Mouse (Mus musculus) macrophage (primary cell): ENCODE data around the gene Nsf. TPM values are rescaled to one million over a fixed set of nuclear protein-coding genes. Genes with fewer than 3 reads are reported as not detected.

Experiments used
- H3K27ac ChIP-seq: fragments of 350-480 bp; formaldehyde crosslinking; 2 replicates; pipeline ENCODE4 v1.9.0; 2021
- H3K36me3 ChIP-seq: fragments of 350-480 bp; formaldehyde crosslinking; 2 replicates; pipeline ENCODE4 v1.9.0; 2021; ENCODE audit errors: inconsistent target
- H3K4me3 ChIP-seq: fragments of 350-480 bp; formaldehyde crosslinking; 2 replicates; pipeline ENCODE4 v1.9.0; 2021; ENCODE audit errors: inconsistent target
- H3K79me2 ChIP-seq: fragments of 350-480 bp; formaldehyde crosslinking; 2 replicates; pipeline ENCODE4 v1.9.0; 2021; ENCODE audit errors: inconsistent target
- WGBS: methylation state at CpG from one replicate; pipeline ENCODE4 v1.1.7; 2026; ENCODE audit warnings: inconsistent platforms; ENCODE audit not compliant: missing documents; 5-methylcytosine and 5-hydroxymethylcytosine counted together
- polyA plus RNA-seq: library from polyadenylated mRNA; stranded (reverse); fragments of 250-400 nt; gene quantifications from 3 replicates; pipeline ENCODE4 v1.2.4, GENCODE M21; 2018; ENCODE audit warnings: inconsistent platforms

Nsf gene
- polyA plus RNA-seq, 1 experiment from 2014 or later = 88.9 TPM

DNA sequence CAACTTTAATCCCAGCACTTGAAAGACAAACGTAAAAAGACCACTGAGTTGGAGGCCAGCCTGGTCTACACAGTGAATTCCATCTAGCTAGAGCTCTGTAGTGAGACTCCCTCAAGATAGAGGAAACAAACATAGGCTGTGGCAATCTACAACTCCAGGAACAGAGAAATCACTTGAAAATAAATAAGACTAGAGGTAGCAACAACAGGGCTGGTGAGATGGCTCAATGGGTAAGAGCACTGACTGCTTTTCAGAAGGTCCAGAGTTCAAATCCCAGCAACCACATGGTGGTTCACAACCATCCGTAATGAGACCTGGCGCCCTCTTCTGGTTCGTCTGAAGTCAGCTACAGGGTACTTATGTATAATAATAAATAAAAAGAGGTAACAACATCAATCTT, 30.6 kb downstream of the Nsf start:
- H3K79me2 ChIP-seq = no peaks in the 10 kb centered on the region
- H3K27ac ChIP-seq = no peak overlapping the region
- peaks cover 45% of the 10 kb centered on the region for H3K36me3 ChIP-seq
- 92% methylated on average over 4 of the region's 4 CpGs for WGBS
- H3K4me3 ChIP-seq = no peak overlapping the region

DNA sequence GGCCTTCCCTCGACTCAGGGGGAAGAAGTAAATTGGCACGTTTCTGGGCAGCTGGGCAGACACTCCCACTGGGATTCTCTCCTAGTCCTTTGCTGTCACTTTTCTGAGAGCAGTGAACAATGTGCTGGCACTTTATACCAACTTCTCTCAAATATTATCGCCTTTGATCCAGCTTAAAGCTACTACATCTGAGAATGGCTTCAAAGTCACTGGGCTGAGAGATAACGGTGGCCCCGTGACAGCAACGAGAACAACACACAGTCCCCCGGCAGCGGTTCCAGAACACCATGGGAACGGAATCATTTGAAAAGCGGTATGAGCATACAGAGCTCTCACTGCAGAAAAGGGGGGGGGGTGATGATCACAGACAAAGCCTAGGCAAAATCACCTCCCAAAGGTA, 31.0 kb downstream of the Nsf start:
- peaks cover 44% of the 10 kb centered on the region for H3K36me3 ChIP-seq
- no peak overlapping the region for H3K4me3 ChIP-seq
- no peak overlapping the region for H3K27ac ChIP-seq
- H3K79me2 ChIP-seq = no peaks in the 10 kb centered on the region
- WGBS = 97% methylated on average over 10 of the region's 10 CpGs

DNA sequence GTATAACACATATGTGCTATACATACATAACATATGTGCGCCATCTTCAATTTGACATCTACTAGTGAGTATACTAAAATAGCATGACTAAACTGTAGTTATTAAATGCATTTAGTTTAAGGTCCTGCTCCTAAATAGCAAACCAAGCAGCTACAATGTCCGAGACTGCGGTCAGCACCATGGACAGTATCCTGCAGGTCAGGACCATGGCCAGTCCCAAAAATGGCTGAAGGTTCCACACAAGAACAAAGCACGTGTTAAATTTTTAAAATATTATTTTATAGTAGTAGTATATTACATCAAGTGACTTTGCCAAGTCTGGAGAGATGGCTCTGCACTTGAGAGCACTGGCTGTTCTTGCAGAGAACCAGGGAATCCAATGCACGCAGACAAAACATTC, 33.2 kb downstream of the Nsf start:
- Histone ChIP-seq H3K36me3 (peaks cover 39% of the 10 kb centered on the region), H3K79me2 (no peaks in the 10 kb centered on the region), H3K27ac (no peak overlapping the region), H3K4me3 (no peak overlapping the region)
- 85% methylated on average over 5 of the region's 5 CpGs for WGBS

DNA sequence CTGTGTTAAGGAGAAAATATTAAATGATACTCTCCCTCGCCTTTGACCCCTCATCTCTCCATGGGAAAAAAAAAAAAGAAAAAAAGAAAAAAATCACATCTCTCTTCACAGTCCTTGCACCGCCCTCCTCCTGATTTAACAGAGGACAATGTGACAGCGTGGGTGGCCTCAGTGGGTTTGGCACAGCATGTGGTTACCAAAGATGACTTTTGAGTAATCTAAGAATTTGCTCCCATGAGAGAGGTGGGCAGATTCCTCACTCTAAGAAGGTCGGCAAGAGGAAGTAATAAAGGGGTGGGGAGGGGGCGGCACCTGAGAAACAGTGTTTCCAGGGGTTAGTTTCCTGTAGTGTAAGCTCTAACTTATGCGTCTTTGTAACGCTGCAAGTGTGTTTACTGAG, 37.0 kb downstream of the Nsf start:
- WGBS = 90% methylated on average over 7 of the region's 7 CpGs
- Histone ChIP-seq H3K79me2 (no peaks in the 10 kb centered on the region), H3K27ac (no peak overlapping the region), H3K4me3 (no peak overlapping the region), H3K36me3 (peaks cover 54% of the 10 kb centered on the region)

DNA sequence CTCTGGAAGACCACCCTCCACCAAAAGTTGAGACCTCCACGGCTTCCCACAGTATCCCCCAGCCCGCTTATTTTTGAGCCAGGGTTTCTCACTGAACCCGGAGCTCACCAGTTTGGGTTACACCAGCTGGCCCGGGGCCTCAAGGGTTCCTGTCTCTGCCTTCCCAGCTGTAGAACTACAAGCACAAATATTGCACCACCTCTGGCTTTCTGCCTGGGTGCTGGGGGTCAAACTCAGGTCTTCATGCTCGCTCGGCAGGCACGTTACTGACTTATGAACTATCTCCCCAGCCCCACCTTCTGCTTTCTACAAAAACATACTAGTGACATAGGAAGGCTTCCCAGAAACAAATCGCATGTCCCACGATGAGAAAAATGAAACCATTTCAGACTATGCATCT, 38.2 kb downstream of the Nsf start:
- no peaks in the 10 kb centered on the region for H3K79me2 ChIP-seq

DNA sequence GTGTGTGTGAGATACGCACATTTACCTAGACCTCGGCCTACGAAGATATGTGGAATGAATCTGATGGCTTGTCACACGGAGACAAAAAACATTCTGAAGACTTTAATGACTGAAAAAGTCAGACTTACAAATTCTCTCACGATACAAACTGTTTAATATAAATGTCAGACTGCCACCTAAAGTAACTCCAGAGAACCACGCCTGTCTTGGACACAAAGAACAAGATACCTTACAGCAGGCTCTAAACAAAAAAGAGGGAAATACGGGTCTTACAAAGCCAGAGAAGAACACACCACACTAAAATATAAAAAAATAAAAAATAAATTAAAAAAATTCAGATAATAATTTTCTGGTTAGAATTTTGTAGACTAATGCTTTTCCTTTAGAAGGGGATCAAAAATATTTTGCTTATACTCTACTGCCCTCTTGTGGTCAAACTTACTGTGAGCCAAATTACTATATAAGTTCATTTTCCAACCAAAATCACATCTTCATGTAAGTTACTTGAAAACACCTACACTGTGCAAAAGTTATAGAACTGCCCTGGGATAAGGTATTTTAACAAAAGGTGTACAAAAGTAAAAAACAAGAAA, 42.8 kb downstream of the Nsf start:
- H3K36me3 ChIP-seq = peaks cover 84% of the 10 kb centered on the region
- 73% methylated on average over 7 of the region's 7 CpGs for WGBS
- H3K27ac ChIP-seq = no peak overlapping the region
- no peak overlapping the region for H3K4me3 ChIP-seq
- no peaks in the 10 kb centered on the region for H3K79me2 ChIP-seq

More for the DNA sequence above, 38.2 kb downstream of the Nsf start:
- no peak overlapping the region for H3K27ac ChIP-seq
- peaks cover 51% of the 10 kb centered on the region for H3K36me3 ChIP-seq
- 97% methylated on average over 9 of the region's 9 CpGs for WGBS
- H3K4me3 ChIP-seq = no peak overlapping the region

DNA sequence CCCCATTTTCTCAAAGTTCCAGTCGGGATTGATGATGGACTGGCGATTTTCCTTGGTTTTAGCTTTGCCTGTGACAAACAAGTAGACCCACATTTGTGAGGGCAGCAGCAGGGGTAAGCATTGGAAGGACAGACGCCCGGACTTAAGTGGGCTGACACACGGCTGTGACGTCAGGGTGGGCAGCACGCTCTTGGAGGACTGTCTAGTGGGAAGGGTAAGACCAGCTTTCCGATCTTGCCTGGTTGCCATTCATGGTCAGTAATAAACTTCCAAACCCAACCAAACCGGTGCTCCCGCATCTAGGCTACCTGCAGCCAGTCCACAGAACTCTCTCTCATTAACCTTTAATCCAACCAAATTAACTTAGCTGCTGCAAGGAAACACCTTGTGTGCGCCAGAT, 43.3 kb downstream of the Nsf start:
- H3K27ac ChIP-seq = no peak overlapping the region
- H3K36me3 ChIP-seq = peaks cover 78% of the 10 kb centered on the region
- H3K4me3 ChIP-seq = no peak overlapping the region
- no peaks in the 10 kb centered on the region for H3K79me2 ChIP-seq
- WGBS = 98% methylated on average over 11 of the region's 11 CpGs

DNA sequence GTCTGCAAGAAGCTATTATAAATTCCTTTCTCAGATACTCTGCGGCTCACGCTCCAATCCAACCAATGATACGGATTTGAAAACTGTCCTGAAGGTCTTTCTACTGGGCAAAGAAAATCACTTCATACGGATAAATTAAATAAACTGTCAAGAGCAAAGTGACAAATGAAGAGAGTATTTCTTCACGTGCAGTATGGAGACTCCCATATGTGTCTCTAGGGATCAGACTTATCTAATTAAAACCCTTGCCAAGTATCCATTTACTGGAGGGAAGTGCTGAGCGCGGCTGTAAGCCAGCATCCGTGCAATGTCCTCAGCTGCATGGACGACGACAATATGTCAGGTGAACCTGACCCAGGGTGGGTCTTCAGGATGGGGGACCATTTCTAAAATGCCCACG, 44.0 kb downstream of the Nsf start:
- Histone ChIP-seq H3K4me3 (no peak overlapping the region), H3K36me3 (peaks cover 75% of the 10 kb centered on the region), H3K79me2 (no peaks in the 10 kb centered on the region), H3K27ac (no peak overlapping the region)
- 94% methylated on average over 11 of the region's 11 CpGs for WGBS

DNA sequence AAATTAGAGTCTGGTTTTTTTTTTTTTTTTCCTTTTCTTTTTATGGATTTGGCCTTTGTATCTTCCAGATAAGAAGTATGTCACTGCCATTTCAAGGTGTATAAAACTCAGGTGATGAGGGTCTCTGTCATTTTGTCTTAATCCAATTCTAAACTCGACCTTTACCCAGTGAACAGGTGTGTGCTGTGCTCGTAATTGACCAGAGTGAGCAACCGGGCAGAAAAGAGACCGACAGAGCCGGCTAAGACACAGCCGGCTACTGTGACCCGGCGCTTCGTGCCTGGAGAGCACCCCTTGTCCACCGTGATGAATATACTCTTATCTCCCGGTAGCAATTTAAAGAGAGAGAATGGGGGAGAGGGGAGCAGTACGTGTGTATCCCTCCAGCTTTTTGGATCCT, 44.5 kb downstream of the Nsf start:
- peaks cover 72% of the 10 kb centered on the region for H3K36me3 ChIP-seq
- no peak overlapping the region for H3K27ac ChIP-seq
- H3K4me3 ChIP-seq = no peak overlapping the region
- WGBS = 99% methylated on average over 12 of the region's 12 CpGs
- no peaks in the 10 kb centered on the region for H3K79me2 ChIP-seq

DNA sequence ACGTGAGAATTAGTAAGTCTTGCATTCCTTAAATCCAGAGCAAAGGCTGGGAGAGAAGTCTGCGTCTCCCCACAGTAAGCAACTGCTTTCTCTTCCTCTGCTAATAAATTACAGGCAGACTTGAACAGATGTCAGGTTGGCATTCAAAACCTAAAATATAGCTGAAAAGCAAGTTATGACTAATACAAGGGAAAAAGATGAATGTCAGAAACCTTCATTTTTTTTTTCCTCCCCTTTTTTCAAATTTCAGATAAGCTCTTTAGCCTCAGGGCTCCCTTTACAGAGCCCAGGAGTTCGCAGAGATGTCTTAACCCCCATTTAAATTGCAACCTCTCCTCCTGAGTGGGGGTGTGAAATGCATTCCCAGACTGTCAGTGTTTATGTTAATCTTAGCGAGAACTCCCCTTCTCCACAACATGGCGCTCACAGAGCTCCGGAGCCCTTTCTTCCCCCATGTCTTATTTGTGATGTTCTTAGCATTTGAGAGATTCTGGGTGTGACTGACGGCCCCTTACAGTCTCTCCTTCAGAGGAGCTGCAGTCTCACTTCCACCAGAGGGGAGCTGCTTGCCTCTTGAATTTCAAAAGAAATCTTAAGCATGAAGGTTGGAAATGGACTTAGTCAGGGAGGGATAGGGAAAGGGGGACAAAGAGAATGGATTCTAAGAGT, 47.7 kb downstream of the Nsf start:
- Histone ChIP-seq H3K79me2 (no peaks in the 10 kb centered on the region), H3K36me3 (peaks cover 76% of the 10 kb centered on the region), H3K27ac (no peak overlapping the region), H3K4me3 (no peak overlapping the region)
- WGBS = 87% methylated on average over 7 of the region's 7 CpGs

DNA sequence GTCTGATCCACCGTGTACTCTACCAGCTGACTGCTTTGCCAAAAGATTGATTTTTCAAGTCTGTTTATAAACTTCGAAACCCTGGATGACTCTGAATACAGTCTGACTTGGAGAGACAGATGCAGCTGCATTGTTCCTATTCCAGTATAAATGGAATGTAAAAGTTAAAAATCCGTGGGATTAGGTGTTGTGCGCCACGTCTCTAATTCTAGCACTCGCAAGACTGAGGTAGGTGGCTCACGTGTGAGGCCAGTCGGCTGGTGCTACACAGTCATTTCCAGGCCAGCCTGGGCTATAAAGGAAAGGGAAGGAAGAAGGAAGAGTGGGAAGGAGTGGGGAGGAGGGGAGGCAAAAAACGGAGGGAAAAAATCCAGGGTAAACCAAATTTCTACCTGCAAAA, 48.4 kb downstream of the Nsf start:
- Histone ChIP-seq H3K4me3 (no peak overlapping the region), H3K27ac (no peak overlapping the region), H3K79me2 (no peaks in the 10 kb centered on the region), H3K36me3 (peaks cover 76% of the 10 kb centered on the region)
- 86% methylated on average over 9 of the region's 9 CpGs for WGBS

DNA sequence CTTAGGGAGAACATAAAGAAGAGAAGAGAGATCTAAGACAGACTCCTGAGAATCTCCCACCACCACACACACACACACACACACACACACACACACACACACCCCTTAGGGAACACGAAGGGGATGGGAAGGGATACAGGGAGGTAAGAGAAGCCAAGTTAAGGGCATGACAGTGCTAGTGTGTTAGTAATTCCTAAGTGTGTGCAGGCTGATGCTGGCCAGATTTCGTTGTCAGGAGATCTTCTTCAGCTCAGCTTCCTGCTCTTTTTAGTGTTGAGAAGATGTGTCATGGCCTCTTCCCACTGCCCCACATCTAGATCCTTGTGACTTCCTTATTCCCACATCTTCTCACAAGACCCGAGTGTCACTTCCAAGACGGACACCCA, 52.3 kb downstream of the Nsf start:
- H3K79me2 ChIP-seq = no peaks in the 10 kb centered on the region
- 90% methylated on average over 4 of the region's 4 CpGs for WGBS
- H3K4me3 ChIP-seq = no peak overlapping the region
- H3K27ac ChIP-seq = no peak overlapping the region
- H3K36me3 ChIP-seq = peaks cover 65% of the 10 kb centered on the region; the same call in 1 of the 2 replicates

DNA sequence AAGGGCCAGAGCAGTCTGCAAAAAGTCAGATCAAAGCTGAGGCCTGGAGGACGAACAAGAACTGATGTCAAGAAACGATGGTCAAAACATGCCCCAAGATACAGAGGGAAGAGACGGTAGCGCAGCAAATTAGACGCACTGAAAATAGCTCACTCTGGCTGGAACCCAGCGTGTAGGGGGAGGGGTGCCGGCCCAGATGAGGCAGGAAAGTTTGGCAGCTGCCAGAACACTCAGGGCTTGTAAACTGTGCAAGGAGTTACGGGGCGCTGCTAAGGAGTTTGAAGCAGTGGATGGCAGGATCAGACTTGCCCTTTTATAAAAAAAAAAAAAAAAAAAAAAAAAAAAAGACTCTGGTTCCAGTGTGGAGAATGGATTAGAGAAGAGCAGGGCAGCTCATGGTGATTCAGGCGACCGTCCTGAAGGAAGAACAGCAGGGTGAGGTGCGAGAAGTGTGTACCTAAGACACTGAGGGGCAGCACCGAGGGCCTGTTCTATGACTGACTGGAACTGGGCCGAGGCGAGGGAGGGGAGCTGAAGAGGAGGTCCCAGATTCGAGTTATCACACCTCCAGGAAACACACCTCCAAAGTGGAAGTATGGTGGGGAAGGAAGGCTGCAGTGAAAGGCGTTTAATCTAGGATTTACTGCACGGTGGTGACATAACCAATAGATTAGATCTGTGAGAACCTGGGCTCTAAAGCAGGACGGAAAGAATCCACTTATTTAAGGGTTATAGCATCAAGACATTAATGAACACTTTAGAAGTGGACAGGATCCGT, 52.9 kb downstream of the Nsf start:
- Histone ChIP-seq H3K27ac (no peak overlapping the region), H3K36me3 (peaks cover 62% of the 10 kb centered on the region; the same call in 1 of the 2 replicates), H3K79me2 (no peaks in the 10 kb centered on the region), H3K4me3 (no peak overlapping the region)
- WGBS = 91% methylated on average over 18 of the region's 20 CpGs

DNA sequence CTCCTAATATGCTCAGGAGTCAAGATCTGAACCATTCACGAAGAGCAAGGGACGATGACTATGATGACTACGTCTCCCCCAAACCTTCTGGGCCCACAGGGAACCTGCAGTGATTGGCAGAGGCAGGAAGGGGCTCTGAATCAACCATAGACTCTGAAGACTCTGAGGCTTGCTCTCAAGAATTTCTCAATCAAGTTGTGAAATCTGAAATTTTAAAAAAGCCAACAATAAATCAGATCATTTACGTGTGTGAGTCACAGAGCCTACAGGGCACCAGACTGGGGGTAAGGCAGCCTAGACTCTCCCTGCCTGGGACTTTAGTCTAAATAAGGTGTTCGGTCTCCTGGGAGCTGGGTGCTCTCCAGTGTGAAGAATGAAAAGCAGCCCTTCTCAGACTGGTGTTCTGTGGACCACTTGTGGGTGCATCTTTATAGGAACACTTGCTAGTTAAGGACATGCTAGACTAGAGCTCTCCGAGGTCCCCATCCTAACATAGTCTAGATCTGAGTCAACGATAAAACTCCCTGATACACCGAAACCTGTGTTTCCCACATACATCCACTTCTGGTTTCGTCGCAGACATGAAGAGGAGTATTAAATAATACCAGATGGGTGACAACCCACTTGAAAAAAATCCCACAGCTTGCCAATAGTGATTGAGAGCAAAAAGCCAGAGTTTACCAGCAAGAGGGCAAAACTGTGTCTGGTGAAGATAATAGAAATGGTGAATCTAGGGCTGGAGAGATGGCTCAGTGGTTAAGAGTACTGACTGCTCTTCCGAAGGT, 56.7 kb downstream of the Nsf start:
- peaks cover 55% of the 10 kb centered on the region; the same call in 1 of the 2 replicates for H3K36me3 ChIP-seq
- 85% methylated on average over 11 of the region's 11 CpGs for WGBS
- no peaks in the 10 kb centered on the region for H3K79me2 ChIP-seq
- H3K4me3 ChIP-seq = no peak overlapping the region
- H3K27ac ChIP-seq = no peak overlapping the region
